Mouse (Mus musculus): Measurements from ENCODE around the gene Ston1. TPM values are rescaled to one million over a fixed set of nuclear protein-coding genes. Genes with fewer than 3 reads are reported as not detected.

Gene Ston1
- polyA plus RNA-seq, 1 experiment from 2014 or later, result 6.2 TPM

GRCm38 (mm10) chr17:88629381-88629759 is 31.9 kb downstream of the Ston1 start:
- H3K9me3 ChIP-seq, result no peaks in the 10 kb centered on the region
- H3K9ac ChIP-seq, result no peak overlapping the region
- peaks cover 44% of the 10 kb centered on the region for H3K4me1 ChIP-seq (replicated peaks)
- WGBS, result 20% methylated on average over 4 of the region's 4 CpGs
- peak overlapping the region; percentile 93 for H3K27ac ChIP-seq
- 0 out of 2 replicates have a peak overlapping the region, but pooled peaks have one; percentile 6 for H3K4me3 ChIP-seq (replicated peaks)
- no peaks in the 10 kb centered on the region for H3K36me3 ChIP-seq
- peak; percentile 24 for ATAC-seq
- no peaks in the 10 kb centered on the region for H3K27me3 ChIP-seq (replicated peaks)
- peak overlapping the region; percentile 52 for H3K4me2 ChIP-seq (replicated peaks)

- Histone ChIP-seq H3K27me3 (replicated peaks) (no peaks in the 10 kb centered on the region), H3K36me3 (no peaks in the 10 kb centered on the region), H3K4me3 (replicated peaks) (no peak overlapping the region), H3K27ac (peak overlapping the region; percentile 93), H3K9ac (0 out of 2 replicates have a peak overlapping the region, but pooled peaks have one; percentile 33), H3K9me3 (no peaks in the 10 kb centered on the region), H3K4me2 (replicated peaks) (peak overlapping the region; percentile 52), H3K4me1 (replicated peaks) (peaks cover 44% of the 10 kb centered on the region)
- 10% methylated on average over 11 of the region's 11 CpGs for WGBS
- ATAC-seq, result peak; percentile 61
Measured at GRCm38 (mm10) chr17:88629931-88630553, 32.6 kb downstream of the Ston1 start.

GRCm38 (mm10) chr17:88630554-88630948 is 33.1 kb downstream of the Ston1 start:
- Histone ChIP-seq H3K9me3 (no peaks in the 10 kb centered on the region), H3K4me3 (replicated peaks) (no peak overlapping the region), H3K9ac (0 out of 2 replicates have a peak overlapping the region, but pooled peaks have one; percentile 33), H3K4me1 (replicated peaks) (peaks cover 40% of the 10 kb centered on the region), H3K27me3 (replicated peaks) (no peaks in the 10 kb centered on the region), H3K36me3 (0 out of 2 replicates have a peak, but pooled peaks cover 2% of the 10 kb centered on the region), H3K4me2 (replicated peaks) (peak overlapping the region; percentile 52; the same call in 1 of the 2 replicates), H3K27ac (peak overlapping the region; percentile 93)
- 77% methylated on average over 3 of the region's 3 CpGs for WGBS
- no peak for ATAC-seq

- Histone ChIP-seq H3K27me3 (replicated peaks) (no peaks in the 10 kb centered on the region), H3K9me3 (no peaks in the 10 kb centered on the region), H3K4me1 (replicated peaks) (peaks cover 23% of the 10 kb centered on the region), H3K27ac (no peak overlapping the region), H3K4me2 (replicated peaks) (no peak overlapping the region), H3K36me3 (peaks cover 12% of the 10 kb centered on the region; the same call in 1 of the 2 replicates), H3K9ac (no peak overlapping the region), H3K4me3 (replicated peaks) (no peak overlapping the region)
- ATAC-seq, result no peak
- 77% methylated on average over 3 of the region's 3 CpGs for WGBS
Measured at GRCm38 (mm10) chr17:88632631-88633030, 35.1 kb downstream of the Ston1 start.

- Histone ChIP-seq H3K4me1 (replicated peaks) (0 out of 2 replicates have a peak, but pooled peaks cover 3% of the 10 kb centered on the region), H3K27me3 (replicated peaks) (no peaks in the 10 kb centered on the region), H3K9ac (no peak overlapping the region), H3K9me3 (no peaks in the 10 kb centered on the region), H3K36me3 (peaks cover 12% of the 10 kb centered on the region; the same call in 1 of the 2 replicates), H3K4me2 (replicated peaks) (no peak overlapping the region), H3K27ac (no peak overlapping the region), H3K4me3 (replicated peaks) (no peak overlapping the region)
- 82% methylated on average over 14 of the region's 14 CpGs for WGBS
- ATAC-seq, result no peak
Measured at GRCm38 (mm10) chr17:88636076-88636475, 38.6 kb downstream of the Ston1 start.

- Histone ChIP-seq H3K27me3 (replicated peaks) (no peaks in the 10 kb centered on the region), H3K4me3 (replicated peaks) (no peak overlapping the region), H3K4me1 (replicated peaks) (0 out of 2 replicates have a peak, but pooled peaks cover 3% of the 10 kb centered on the region), H3K27ac (no peak overlapping the region), H3K4me2 (replicated peaks) (no peak overlapping the region), H3K9me3 (no peaks in the 10 kb centered on the region), H3K9ac (no peak overlapping the region), H3K36me3 (peaks cover 12% of the 10 kb centered on the region; the same call in 1 of the 2 replicates)
- 48% methylated on average over 12 of the region's 12 CpGs for WGBS
- ATAC-seq, result no peak
Measured at GRCm38 (mm10) chr17:88636587-88636986, 39.1 kb downstream of the Ston1 start.

GRCm38 (mm10) chr17:88641012-88641411 is 43.5 kb downstream of the Ston1 start:
- H3K4me3 ChIP-seq (replicated peaks), result no peak overlapping the region
- no peak overlapping the region for H3K9ac ChIP-seq
- peaks cover 6% of the 10 kb centered on the region; the same call in 1 of the 2 replicates for H3K36me3 ChIP-seq
- no peak overlapping the region for H3K4me2 ChIP-seq (replicated peaks)
- H3K27ac ChIP-seq, result no peak overlapping the region
- no peaks in the 10 kb centered on the region for H3K9me3 ChIP-seq
- H3K4me1 ChIP-seq (replicated peaks), result 0 out of 2 replicates have a peak, but pooled peaks cover 3% of the 10 kb centered on the region
- WGBS, result 25% methylated on average over 6 of the region's 6 CpGs
- H3K27me3 ChIP-seq (replicated peaks), result no peaks in the 10 kb centered on the region
- peak; percentile 72 for ATAC-seq

- Histone ChIP-seq H3K9me3 (no peaks in the 10 kb centered on the region), H3K4me2 (replicated peaks) (no peak overlapping the region), H3K27ac (no peak overlapping the region), H3K9ac (no peak overlapping the region), H3K4me1 (replicated peaks) (0 out of 2 replicates have a peak, but pooled peaks cover 3% of the 10 kb centered on the region), H3K36me3 (peaks cover 2% of the 10 kb centered on the region; the same call in 1 of the 2 replicates), H3K4me3 (replicated peaks) (no peak overlapping the region), H3K27me3 (replicated peaks) (no peaks in the 10 kb centered on the region)
- no peak for ATAC-seq
- 85% methylated on average over 8 of the region's 8 CpGs for WGBS
Measured at GRCm38 (mm10) chr17:88641836-88642235, 44.4 kb downstream of the Ston1 start.

GRCm38 (mm10) chr17:88644876-88645275 is 47.4 kb downstream of the Ston1 start:
- Histone ChIP-seq H3K4me2 (replicated peaks) (no peak overlapping the region), H3K9ac (no peak overlapping the region), H3K4me1 (replicated peaks) (0 out of 2 replicates have a peak, but pooled peaks cover 3% of the 10 kb centered on the region), H3K27ac (no peak overlapping the region), H3K9me3 (no peaks in the 10 kb centered on the region), H3K27me3 (replicated peaks) (no peaks in the 10 kb centered on the region), H3K4me3 (replicated peaks) (no peak overlapping the region), H3K36me3 (no peaks in the 10 kb centered on the region; the same call in 1 of the 2 replicates)
- 82% methylated on average over 7 of the region's 7 CpGs for WGBS
- ATAC-seq, result no peak

GRCm38 (mm10) chr17:88645299-88645698 is 47.8 kb downstream of the Ston1 start:
- Histone ChIP-seq H3K4me3 (replicated peaks) (no peak overlapping the region), H3K4me2 (replicated peaks) (no peak overlapping the region), H3K4me1 (replicated peaks) (0 out of 2 replicates have a peak, but pooled peaks cover 3% of the 10 kb centered on the region), H3K36me3 (no peaks in the 10 kb centered on the region; the same call in 1 of the 2 replicates), H3K9ac (no peak overlapping the region), H3K27me3 (replicated peaks) (no peaks in the 10 kb centered on the region), H3K9me3 (no peaks in the 10 kb centered on the region), H3K27ac (no peak overlapping the region)
- 89% methylated on average over 11 of the region's 11 CpGs for WGBS
- no peak for ATAC-seq

GRCm38 (mm10) chr17:88647149-88647548 is 49.7 kb downstream of the Ston1 start:
- Histone ChIP-seq H3K9me3 (no peaks in the 10 kb centered on the region), H3K4me2 (replicated peaks) (no peak overlapping the region), H3K4me1 (replicated peaks) (no peaks in the 10 kb centered on the region), H3K27me3 (replicated peaks) (no peaks in the 10 kb centered on the region), H3K27ac (no peak overlapping the region), H3K4me3 (replicated peaks) (no peak overlapping the region), H3K36me3 (no peaks in the 10 kb centered on the region; the same call in 1 of the 2 replicates), H3K9ac (no peak overlapping the region)
- no peak for ATAC-seq
- WGBS, result 90% methylated on average over 3 of the region's 3 CpGs

GRCm38 (mm10) chr17:88652010-88652409 is 54.5 kb downstream of the Ston1 start:
- Histone ChIP-seq H3K27ac (no peak overlapping the region), H3K4me3 (replicated peaks) (no peak overlapping the region), H3K4me1 (replicated peaks) (no peaks in the 10 kb centered on the region), H3K9ac (no peak overlapping the region), H3K4me2 (replicated peaks) (no peak overlapping the region), H3K36me3 (no peaks in the 10 kb centered on the region; the same call in 1 of the 2 replicates), H3K9me3 (no peaks in the 10 kb centered on the region), H3K27me3 (replicated peaks) (no peaks in the 10 kb centered on the region)
- 5% methylated on average over 9 of the region's 9 CpGs for WGBS
- no peak for ATAC-seq

All from intestine, embryonic 15.5 days (tissue).